Comparison of ENCODE assay signal across 9 mouse cellular contexts in genomic region chr7:90028888-90029547, GRCm38 (mm10). TPM values are rescaled to one million over a fixed set of nuclear protein-coding genes. Genes with fewer than 3 reads are reported as not detected.
A peak's percentile ranks its signal among the peaks of the same experiment; 100 is the strongest.
DNase-seq lines count a peak whose midpoint lies in the region; ATAC-seq lines count a peak whose summit lies in the region.
"Had no signal": no experiment of that assay in that cellular context is flagged by ENCODE, and none has a peak within 500 bp of the region (broad histone marks: within the 10 kb centered on the region; RNA-seq: fewer than 3 reads in every experiment).

No protein-coding gene starts in this region.

- H3K27me3 ChIP-seq in forebrain, embryonic 16.5 days (replicated peaks; ENCODE audit: control insufficient read depth, insufficient read depth, low read length): no peaks in the 10 kb centered on the region
- H3K27me3 ChIP-seq in hindbrain, embryonic 13.5 days: no peaks in the 10 kb centered on the region
- H3K27me3 ChIP-seq in midbrain, embryonic 15.5 days (replicated peaks): no peaks in the 10 kb centered on the region

- intact Hi-C loops in left cerebral cortex, postnatal 14 days (cut with DNase I): no loop called here

- 2% methylated on average over 8 of the region's 8 CpGs for WGBS in forebrain, embryonic 16.5 days
- WGBS in hindbrain, embryonic 13.5 days: 7% methylated on average over 8 of the region's 8 CpGs
- WGBS in midbrain, embryonic 15.5 days: 2% methylated on average over 8 of the region's 8 CpGs

- peak overlapping the region; percentile 41 for H3K4me2 ChIP-seq in forebrain, embryonic 16.5 days (ENCODE audit: low read length)
- H3K4me2 ChIP-seq in hindbrain, embryonic 13.5 days: peak overlapping the region; percentile 42
- H3K4me2 ChIP-seq in midbrain, embryonic 15.5 days: peak overlapping the region; percentile 38

- H3K9me3 ChIP-seq in forebrain, embryonic 16.5 days (ENCODE audit: control insufficient read depth, low read length): no peaks in the 10 kb centered on the region
- H3K9me3 ChIP-seq in hindbrain, embryonic 13.5 days: no peaks in the 10 kb centered on the region
- H3K9me3 ChIP-seq in midbrain, embryonic 15.5 days: no peaks in the 10 kb centered on the region

- H3K9ac ChIP-seq in forebrain, embryonic 16.5 days (replicated peaks; ENCODE audit: low read depth, low read length): peak overlapping the region; percentile 10
- peak overlapping the region; percentile 53 for H3K9ac ChIP-seq in hindbrain, embryonic 13.5 days
- no peak overlapping the region for H3K9ac ChIP-seq in midbrain, embryonic 15.5 days

- DNase-seq in adrenal gland, adult (ENCODE audit: inconsistent age in 2 of 2, low spot score in 1 of 2): peak; percentile 42 to 81
- no peak for DNase-seq in adrenal gland, adult 18-20 months (ENCODE audit: low spot score in 2 of 2)
- DNase-seq in cerebellum, adult 11-12 months: peak; percentile 89
- DNase-seq in left cerebral cortex, postnatal 14 days (ENCODE audit: low spot score in 2 of 2): peak; percentile 59 to 78

- H3K4me3 ChIP-seq in forebrain, embryonic 16.5 days (replicated peaks; ENCODE audit: low read length): 0 out of 2 replicates have a peak overlapping the region, but pooled peaks have one; percentile 4
- H3K4me3 ChIP-seq in hindbrain, embryonic 13.5 days: no peak overlapping the region
- H3K4me3 ChIP-seq in midbrain, embryonic 15.5 days: peak overlapping the region; percentile 3; the same call in 1 of the 2 replicates
- H3K4me3 ChIP-seq: erythroblast, embryonic 14.5 days had no signal

- H3K27ac ChIP-seq in forebrain, embryonic 16.5 days (ENCODE audit: low read length): peak overlapping the region; percentile 88
- H3K27ac ChIP-seq in hindbrain, embryonic 13.5 days: peak overlapping the region; percentile 85
- H3K27ac ChIP-seq in midbrain, embryonic 15.5 days: peak overlapping the region; percentile 80

- no peaks in the 10 kb centered on the region for H3K36me3 ChIP-seq in forebrain, embryonic 16.5 days (ENCODE audit: control insufficient read depth, insufficient read depth)
- no peaks in the 10 kb centered on the region for H3K36me3 ChIP-seq in hindbrain, embryonic 13.5 days
- no peaks in the 10 kb centered on the region for H3K36me3 ChIP-seq in midbrain, embryonic 15.5 days (replicated peaks)

- H3K4me1 ChIP-seq in forebrain, embryonic 16.5 days (replicated peaks; ENCODE audit: control insufficient read depth, insufficient read depth, low read length): peaks cover 20% of the 10 kb centered on the region
- peaks cover 21% of the 10 kb centered on the region for H3K4me1 ChIP-seq in hindbrain, embryonic 13.5 days (replicated peaks)
- H3K4me1 ChIP-seq in midbrain, embryonic 15.5 days: peaks cover 23% of the 10 kb centered on the region

- ATAC-seq in forebrain, embryonic 16.5 days: peak; percentile 96
- peak; percentile 92 for ATAC-seq in hindbrain, embryonic 13.5 days (ENCODE audit: low FRiP score)
- ATAC-seq in midbrain, embryonic 15.5 days (replicated peaks): peak; percentile 95
- ATAC-seq in erythroid progenitor cell, adult 5-6 weeks (replicated peaks; ENCODE audit: low FRiP score, poor library complexity, severe bottlenecking): no peak

RNA-seq across cellular contexts. Expression of gene Eed, which starts 48.2 kb away (rescaled TPM):
- 10 to 100 TPM; 50.8 to 54.5 TPM for total RNA-seq in adrenal gland, adult 18-20 months (2021)
- 35.0 and 45.1 TPM in 2 replicates for polyA plus RNA-seq in forebrain, embryonic 16.5 days (2015; fragmentation: Nextera tagmentation; extraction: Ambion mirVana)
- 34.6 and 35.5 TPM in 2 replicates for polyA plus RNA-seq in hindbrain, embryonic 13.5 days (2015; fragmentation: Nextera tagmentation; extraction: Ambion mirVana)
- total RNA-seq in left cerebral cortex, postnatal 14 days (2021): 10 to 100 TPM; 27.4 to 35.2 TPM
- polyA plus RNA-seq in midbrain, embryonic 15.5 days (2015; fragmentation: Nextera tagmentation; extraction: Ambion mirVana): 33.0 and 33.3 TPM in 2 replicates
- total RNA-seq in erythroid progenitor cell, adult 5-6 weeks (2015; ENCODE audit: low replicate concordance): 96.0 and 143 TPM in 2 replicates
- 68.2 and 143 TPM in 2 replicates for total RNA-seq in erythroid progenitor cell, adult 5-6 weeks (2017; ENCODE audit: low replicate concordance)

Comparison
In these comparisons a context has a peak if more than half of its experiments do, and no peak if none do; other contexts are left out.
1. DNase-seq: peak in adrenal gland, adult (2 of 2), cerebellum, adult 11-12 months (single experiment) and left cerebral cortex, postnatal 14 days (2 of 2); none in adrenal gland, adult 18-20 months (0 of 2).
2. Peak in every context shown above with its lines, with median percentiles within 50 percentile points of each other: H3K27ac ChIP-seq and H3K4me2 ChIP-seq.